Mouse (Mus musculus) mouse trophoblast stem cell (cell line): Measurements from ENCODE around the gene Ebi3.

Source experiments
- in situ Hi-C, 2 experiments: fragments of 300-500 bp; cut with MseI, MboI; formaldehyde crosslinking; loops; 2 replicates in 1 of 2; 3 replicates in 1 of 2; pipeline ENCODE4 v1.15.1; 2025

Gene Ebi3

GRCm38 (mm10) chr17:55999794-56000499 lies 47.5 kb downstream of the Ebi3 start:
- in situ Hi-C loops: no loop called here

GRCm38 (mm10) chr17:56003000-56003399 lies 50.6 kb downstream of the Ebi3 start:
- in situ Hi-C loops: no loop called here

GRCm38 (mm10) chr17:56005415-56006061 lies 53.1 kb downstream of the Ebi3 start, which contains the start of the genes Stap2 and Mpnd:
TSS of gene Stap2 (minus strand) at chr17:56005584.
TSS of gene Mpnd (plus strand) at chr17:56005711.
- in situ Hi-C loops: no loop called here
